Mouse (Mus musculus): ENCODE measurements around the gene Asphd2. TPM values are rescaled to one million over a fixed set of nuclear protein-coding genes. Genes with fewer than 3 reads are reported as not detected.
"Not testable (repeated sequence)": the region's sequence is repeated elsewhere in the genome, so short reads cannot be mapped to it uniquely, and the experiment has no call there.

The Asphd2 gene
- total RNA-seq (2015; ENCODE audit: low replicate concordance) (not detected in 2 replicates), total RNA-seq (2017; ENCODE audit: low replicate concordance) (not detected in 2 replicates)

GRCm38 (mm10) chr5:112394779-112395443, at the start of gene Asphd2:
TSS of gene Asphd2 (minus strand) at chr5:112394866.
- no peak for ATAC-seq (replicated peaks; ENCODE audit: low FRiP score, poor library complexity, severe bottlenecking)

GRCm38 (mm10) chr5:112438535-112438934, 43.9 kb upstream of the Asphd2 start:
- no peak for ATAC-seq (replicated peaks; ENCODE audit: low FRiP score, poor library complexity, severe bottlenecking)

- no peak for ATAC-seq (replicated peaks; ENCODE audit: low FRiP score, poor library complexity, severe bottlenecking)
These were observed 38.3 kb upstream of the Asphd2 start for GRCm38 (mm10) chr5:112433004-112433403.

DNA sequence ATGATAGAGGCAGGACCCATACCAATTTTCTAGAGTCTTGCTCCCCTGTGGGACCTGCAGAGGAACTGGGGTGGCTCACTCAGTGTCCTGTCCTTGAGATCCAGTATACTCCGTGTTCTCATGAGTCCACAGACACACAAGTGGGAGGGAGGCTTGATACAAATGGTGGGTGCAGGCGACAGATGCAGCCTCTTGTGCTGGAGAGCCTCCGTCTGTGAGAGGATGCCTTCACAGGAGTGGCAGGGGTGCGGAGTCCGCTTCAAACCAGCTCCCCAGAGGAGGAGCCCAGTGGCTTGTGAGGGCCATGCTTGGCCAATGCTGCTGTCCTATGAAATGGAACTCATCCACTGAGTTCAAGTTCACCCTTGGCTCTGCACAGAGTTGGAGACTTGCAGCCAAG, 37.4 kb upstream of the Asphd2 start:
- no peak for ATAC-seq (replicated peaks; ENCODE audit: low FRiP score, poor library complexity, severe bottlenecking)

- no peak for ATAC-seq (replicated peaks; ENCODE audit: low FRiP score, poor library complexity, severe bottlenecking)
These were observed 36.6 kb upstream of the Asphd2 start for GRCm38 (mm10) chr5:112431120-112431775.

GRCm38 (mm10) chr5:112428944-112429343, 34.3 kb upstream of the Asphd2 start:
- ATAC-seq (replicated peaks; ENCODE audit: low FRiP score, poor library complexity, severe bottlenecking): no peak

GRCm38 (mm10) chr5:112427283-112427682, 32.6 kb upstream of the Asphd2 start:
- no peak for ATAC-seq (replicated peaks; ENCODE audit: low FRiP score, poor library complexity, severe bottlenecking)

DNA sequence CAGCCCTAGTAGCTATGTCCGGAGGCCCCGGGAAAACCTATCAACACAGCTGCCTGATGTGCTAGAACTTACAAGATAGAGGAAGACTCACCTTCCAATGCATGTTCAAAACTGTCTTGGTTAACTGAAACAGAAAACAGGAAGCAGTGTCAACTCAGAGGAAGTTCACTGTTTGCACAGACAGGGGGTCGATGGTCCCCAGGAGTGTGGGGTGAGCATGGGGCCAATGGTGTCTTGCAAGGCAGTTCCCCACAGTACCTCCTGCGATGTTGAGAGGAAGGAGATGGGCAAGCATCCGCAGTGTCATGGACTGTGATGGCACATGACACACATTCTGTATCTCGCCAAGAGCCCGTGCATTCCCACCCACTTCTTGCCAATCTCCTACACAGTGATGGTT, 32.0 kb upstream of the Asphd2 start:
- no peak for ATAC-seq (replicated peaks; ENCODE audit: low FRiP score, poor library complexity, severe bottlenecking)

- no peak for ATAC-seq (replicated peaks; ENCODE audit: low FRiP score, poor library complexity, severe bottlenecking)
These were observed 24.9 kb upstream of the Asphd2 start for GRCm38 (mm10) chr5:112419535-112419934.

DNA sequence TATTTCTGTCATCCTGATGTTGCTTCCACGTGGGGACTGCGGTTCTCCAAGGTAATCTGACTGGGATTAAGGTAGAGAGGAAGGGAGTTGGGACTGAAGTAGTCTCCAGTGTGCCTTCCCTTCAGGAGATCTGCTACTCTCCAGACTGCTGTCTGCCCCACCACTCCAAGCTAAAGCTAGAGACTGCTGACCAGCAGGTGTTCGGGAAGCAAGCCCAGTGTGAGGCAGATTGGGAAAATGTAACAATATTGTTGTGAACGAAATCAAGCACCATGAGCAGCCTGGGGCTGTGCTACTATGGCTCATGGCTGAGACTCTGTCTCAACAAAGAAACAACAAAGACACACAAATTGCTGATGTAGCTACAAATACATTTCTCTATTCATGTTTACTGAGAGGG, 23.4 kb upstream of the Asphd2 start:
- no peak for ATAC-seq (replicated peaks; ENCODE audit: low FRiP score, poor library complexity, severe bottlenecking)

DNA sequence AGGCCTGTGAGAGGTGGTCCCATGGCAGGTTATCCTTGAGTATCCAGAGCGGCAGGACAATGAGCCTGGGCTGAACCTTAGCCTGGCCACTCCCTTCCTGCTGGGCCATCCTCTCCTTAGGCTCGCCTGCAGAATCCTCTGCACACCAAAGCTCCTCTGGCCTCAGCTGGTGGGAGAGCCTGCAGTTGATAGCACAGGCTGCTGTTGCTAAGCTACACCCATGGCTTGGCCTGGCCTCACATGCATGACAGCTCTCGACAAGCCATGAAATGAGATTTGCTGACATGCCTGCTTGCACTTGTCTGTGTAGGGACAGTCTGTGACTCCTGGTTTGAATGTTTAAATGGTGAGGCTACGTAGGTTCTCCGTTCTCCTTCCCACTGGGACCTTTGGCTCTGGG, 22.0 kb upstream of the Asphd2 start:
- ATAC-seq (replicated peaks; ENCODE audit: low FRiP score, poor library complexity, severe bottlenecking): no peak

GRCm38 (mm10) chr5:112412781-112413180, 18.1 kb upstream of the Asphd2 start:
- ATAC-seq (replicated peaks; ENCODE audit: low FRiP score, poor library complexity, severe bottlenecking): not testable (repeated sequence)

DNA sequence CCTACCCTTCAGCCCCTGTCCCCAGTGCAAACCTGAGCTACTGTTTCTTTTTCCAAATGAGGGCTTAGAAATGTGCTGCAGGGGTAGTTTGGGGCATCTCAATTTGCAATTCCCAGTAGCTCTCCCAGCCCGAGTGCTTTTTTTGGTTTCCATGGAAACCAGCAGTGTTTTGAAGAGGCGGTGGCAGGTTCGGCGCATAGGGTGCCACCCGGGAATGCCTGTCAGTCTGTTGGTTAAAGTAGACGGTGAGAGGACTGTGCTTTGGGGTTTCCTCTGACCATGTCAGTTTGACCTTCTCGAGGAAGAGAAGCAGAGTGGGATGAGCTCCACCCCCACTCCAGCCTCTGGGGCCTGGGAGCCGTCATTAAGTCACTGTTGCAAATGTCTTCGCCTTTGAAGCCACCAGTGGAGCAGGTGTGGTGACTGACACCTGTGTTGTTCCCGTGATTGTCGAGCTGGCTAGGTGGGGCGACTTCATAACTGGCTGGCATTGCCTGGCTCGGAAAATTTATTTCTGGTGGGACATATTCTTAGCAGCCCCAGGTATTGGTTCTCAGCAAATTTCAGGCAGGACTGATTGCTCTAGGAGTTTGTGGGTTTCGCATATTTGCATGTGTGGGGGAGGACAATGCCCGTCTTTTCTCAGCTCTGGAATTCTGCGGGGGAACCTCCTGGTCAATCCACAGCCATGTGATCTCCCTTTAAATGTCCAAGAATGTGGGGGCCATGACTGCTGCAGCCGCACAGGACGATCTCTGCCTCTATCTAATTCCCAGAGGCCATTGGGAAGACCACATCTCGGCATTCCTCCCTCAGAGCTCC, 17.1 kb upstream of the Asphd2 start:
- ATAC-seq (replicated peaks; ENCODE audit: low FRiP score, poor library complexity, severe bottlenecking): no peak

- no peak for ATAC-seq (replicated peaks; ENCODE audit: low FRiP score, poor library complexity, severe bottlenecking)
These were observed 16.4 kb upstream of the Asphd2 start for GRCm38 (mm10) chr5:112411072-112411471.

- ATAC-seq (replicated peaks; ENCODE audit: low FRiP score, poor library complexity, severe bottlenecking): no peak
These were observed 14.6 kb upstream of the Asphd2 start for GRCm38 (mm10) chr5:112409274-112409673.

DNA sequence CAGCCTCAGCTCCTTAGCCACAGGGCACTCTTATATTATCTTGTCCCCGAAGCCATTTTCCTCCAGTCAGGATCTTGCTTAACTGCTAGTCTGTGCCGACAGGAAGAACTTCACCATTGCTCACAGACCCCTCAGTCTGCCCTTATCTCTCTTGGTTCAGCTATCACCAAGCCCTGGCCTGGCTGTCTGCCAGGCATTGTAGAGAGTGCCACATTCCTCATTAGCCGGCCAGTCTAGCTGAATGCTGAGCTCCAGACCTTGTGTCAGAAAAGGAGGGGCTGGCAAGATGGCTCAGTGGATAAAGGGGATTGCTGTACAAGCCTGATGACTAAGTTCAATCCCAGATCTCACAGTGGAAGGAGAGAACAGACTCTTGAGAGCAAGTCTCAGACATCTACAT, 11.4 kb upstream of the Asphd2 start:
- no peak for ATAC-seq (replicated peaks; ENCODE audit: low FRiP score, poor library complexity, severe bottlenecking)

GRCm38 (mm10) chr5:112402437-112402836, 7.8 kb upstream of the Asphd2 start:
- no peak for ATAC-seq (replicated peaks; ENCODE audit: low FRiP score, poor library complexity, severe bottlenecking)

GRCm38 (mm10) chr5:112399284-112399683, 4.6 kb upstream of the Asphd2 start:
- no peak for ATAC-seq (replicated peaks; ENCODE audit: low FRiP score, poor library complexity, severe bottlenecking)

GRCm38 (mm10) chr5:112396066-112396465, 1.4 kb upstream of the Asphd2 start:
- ATAC-seq (replicated peaks; ENCODE audit: low FRiP score, poor library complexity, severe bottlenecking): no peak

- no peak for ATAC-seq (replicated peaks; ENCODE audit: low FRiP score, poor library complexity, severe bottlenecking)
These were observed 277 bp downstream of the Asphd2 start for GRCm38 (mm10) chr5:112394415-112394763.
